Mouse (Mus musculus): Measurements from ENCODE around the gene Ppl.
A peak's percentile ranks its signal among the peaks of the same experiment; 100 is the strongest.

Gene Ppl

GRCm38 (mm10) chr16:5132401-5132801, at the start of gene Ppl:
Gene Ppl, minus strand, starts transcription at chr16:5132421.
- DNase-seq (ENCODE audit: low spot score in 2 of 2) = no peak

- no peak for DNase-seq (ENCODE audit: low spot score in 2 of 2)
Measured at GRCm38 (mm10) chr16:5172636-5173035, 40.4 kb upstream of the Ppl start.

- DNase-seq (ENCODE audit: low spot score in 2 of 2) = no peak
Measured at GRCm38 (mm10) chr16:5168829-5169228, 36.6 kb upstream of the Ppl start.

- DNase-seq (ENCODE audit: low spot score in 2 of 2) = no peak
Measured at GRCm38 (mm10) chr16:5168038-5168437, 35.8 kb upstream of the Ppl start.

GRCm38 (mm10) chr16:5164327-5164726, 32.1 kb upstream of the Ppl start:
- no peak for DNase-seq (ENCODE audit: low spot score in 2 of 2)

- no peak for DNase-seq (ENCODE audit: low spot score in 2 of 2)
Measured at GRCm38 (mm10) chr16:5159248-5159647, 27.0 kb upstream of the Ppl start.

- DNase-seq (ENCODE audit: low spot score in 2 of 2) = no peak
Measured at GRCm38 (mm10) chr16:5157113-5157512, 24.9 kb upstream of the Ppl start.

GRCm38 (mm10) chr16:5156495-5156894, 24.3 kb upstream of the Ppl start:
- DNase-seq (ENCODE audit: low spot score in 2 of 2) = no peak

GRCm38 (mm10) chr16:5155014-5155413, 22.8 kb upstream of the Ppl start:
- no peak for DNase-seq (ENCODE audit: low spot score in 2 of 2)

- no peak for DNase-seq (ENCODE audit: low spot score in 2 of 2)
Measured at GRCm38 (mm10) chr16:5153299-5154026, 21.2 kb upstream of the Ppl start.

- DNase-seq (ENCODE audit: low spot score in 2 of 2) = no peak
Measured at GRCm38 (mm10) chr16:5150544-5150943, 18.3 kb upstream of the Ppl start.

GRCm38 (mm10) chr16:5147037-5147385, 14.8 kb upstream of the Ppl start, which contains the start of gene Sec14l5:
Gene Sec14l5, plus strand, starts transcription at chr16:5147109.
- DNase-seq (ENCODE audit: low spot score in 2 of 2) = no peak

- DNase-seq (ENCODE audit: low spot score in 2 of 2) = peak in 1 of 2 experiments; percentile 49
Measured at GRCm38 (mm10) chr16:5146367-5147036, 14.3 kb upstream of the Ppl start.

GRCm38 (mm10) chr16:5145570-5145969, 13.3 kb upstream of the Ppl start:
- peak; percentile 42 to 83 for DNase-seq (ENCODE audit: low spot score in 2 of 2)

GRCm38 (mm10) chr16:5139741-5140140, 7.5 kb upstream of the Ppl start:
- peak in 1 of 2 experiments; percentile 36 for DNase-seq (ENCODE audit: low spot score in 2 of 2)

- DNase-seq (ENCODE audit: low spot score in 2 of 2) = no peak
Measured at GRCm38 (mm10) chr16:5137006-5137540, 4.9 kb upstream of the Ppl start.

GRCm38 (mm10) chr16:5136505-5136904, 4.3 kb upstream of the Ppl start:
- no peak for DNase-seq (ENCODE audit: low spot score in 2 of 2)

- no peak for DNase-seq (ENCODE audit: low spot score in 2 of 2)
Measured at GRCm38 (mm10) chr16:5135551-5136261, 3.5 kb upstream of the Ppl start.

- DNase-seq (ENCODE audit: low spot score in 2 of 2) = peak in 1 of 2 experiments; percentile 36
Measured at GRCm38 (mm10) chr16:5134623-5135330, 2.6 kb upstream of the Ppl start.

- DNase-seq (ENCODE audit: low spot score in 2 of 2) = no peak
Measured at GRCm38 (mm10) chr16:5131251-5131922, 834 bp downstream of the Ppl start.

- no peak for DNase-seq (ENCODE audit: low spot score in 2 of 2)
Measured at GRCm38 (mm10) chr16:5130766-5131165, 1.5 kb downstream of the Ppl start.

All from cerebellum, postnatal 4 days (tissue).